Mouse (Mus musculus) intestine, embryonic 15.5 days (tissue): ENCODE results near the gene Dhx36. TPM values are rescaled to one million over a fixed set of nuclear protein-coding genes. Genes with fewer than 3 reads are reported as not detected.

ENCODE experiments used
- ATAC-seq: fragments of 200-750 bp; cut with Nextera tagmentation; 2 replicates; pipeline ENCODE4 v1.8.0; 2017; ENCODE audit warnings: moderate TSS enrichment, moderate library complexity
- H3K27ac ChIP-seq: fragments of 300-500 bp; sonication (generic); 2 replicates; pipeline ENCODE4 v1.5.1; 2015; ENCODE audit warnings: mild to moderate bottlenecking, inconsistent platforms
- H3K27me3 ChIP-seq: fragments of 300-500 bp; sonication (generic); replicated peaks from 2 replicates; pipeline ENCODE4 v1.6.1; 2015; ENCODE audit warnings: inconsistent platforms
- H3K36me3 ChIP-seq: fragments of 300-500 bp; sonication (generic); 2 replicates; pipeline ENCODE4 v1.6.1; 2015; ENCODE audit warnings: inconsistent platforms
- H3K4me1 ChIP-seq: fragments of 300-500 bp; sonication (generic); replicated peaks from 2 replicates; pipeline ENCODE4 v1.6.1; 2015; ENCODE audit warnings: inconsistent platforms
- H3K4me2 ChIP-seq: fragments of 300-500 bp; sonication (generic); replicated peaks from 2 replicates; pipeline ENCODE4 v1.6.1; 2015; ENCODE audit warnings: mild to moderate bottlenecking, inconsistent platforms
- H3K4me3 ChIP-seq: fragments of 300-500 bp; sonication (generic); replicated peaks from 2 replicates; pipeline ENCODE4 v1.5.1; 2015; ENCODE audit warnings: inconsistent platforms
- H3K9ac ChIP-seq: fragments of 300-500 bp; sonication (generic); 2 replicates; pipeline ENCODE4 v1.6.1; 2015; ENCODE audit warnings: inconsistent platforms
- H3K9me3 ChIP-seq: fragments of 300-500 bp; sonication (generic); 2 replicates; pipeline ENCODE4 v1.6.1; 2016; ENCODE audit warnings: inconsistent platforms
- WGBS: fragments of 180-500 bp; shearing (Covaris S2); methylation state at CpG from one replicate; pipeline ENCODE4 v1.1.7; 2015; 5-methylcytosine and 5-hydroxymethylcytosine counted together
- polyA plus RNA-seq: library from polyadenylated mRNA; unstranded; fragments of >200 nt; fragmentation: Nextera tagmentation; extraction: Ambion mirVana; gene quantifications from 2 replicates; pipeline ENCODE4 v1.2.1, GENCODE M21; 2015

Gene Dhx36
- polyA plus RNA-seq, 1 experiment from 2014 or later, result 21.7 TPM

- Histone ChIP-seq H3K9ac (no peak overlapping the region), H3K36me3 (0 out of 2 replicates have a peak, but pooled peaks cover 6% of the 10 kb centered on the region), H3K9me3 (no peaks in the 10 kb centered on the region), H3K27me3 (no peaks in the 10 kb centered on the region), H3K4me3 (no peak overlapping the region), H3K4me2 (no peak overlapping the region), H3K4me1 (no peaks in the 10 kb centered on the region), H3K27ac (no peak overlapping the region)
- ATAC-seq, result no peak
- 68% methylated on average over 1 of the region's 1 CpGs for WGBS
Observed at GRCm38 (mm10) chr3:62455854-62456253, 51.0 kb downstream of the Dhx36 start.

DNA sequence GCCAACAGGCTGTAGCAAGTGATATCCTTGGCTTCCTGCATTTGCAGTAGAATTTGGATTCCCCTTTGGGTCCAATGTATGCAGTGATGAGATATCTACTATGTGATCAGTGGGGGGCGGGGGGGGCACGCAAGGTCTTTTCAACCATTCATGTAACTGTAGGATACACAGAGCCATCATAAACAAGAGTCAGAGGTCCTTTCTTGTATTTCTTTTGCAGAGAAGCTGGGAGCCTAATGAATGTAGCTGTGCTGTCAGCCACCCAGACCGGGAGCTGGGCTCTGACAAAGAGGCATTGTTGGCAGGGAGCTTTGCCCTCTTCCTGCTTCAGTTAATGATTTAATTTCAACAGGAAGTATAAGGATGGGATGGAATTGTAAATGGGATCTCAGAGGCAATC lies 52.7 kb downstream of the Dhx36 start:
- Histone ChIP-seq H3K36me3 (0 out of 2 replicates have a peak, but pooled peaks cover 3% of the 10 kb centered on the region), H3K27me3 (no peaks in the 10 kb centered on the region), H3K4me3 (no peak overlapping the region), H3K4me2 (no peak overlapping the region), H3K4me1 (no peaks in the 10 kb centered on the region), H3K9me3 (no peaks in the 10 kb centered on the region), H3K9ac (no peak overlapping the region), H3K27ac (peak overlapping the region; percentile 51; the same call in 1 of the 2 replicates)
- ATAC-seq, result peak; percentile 78
- 41% methylated on average over 3 of the region's 3 CpGs for WGBS

DNA sequence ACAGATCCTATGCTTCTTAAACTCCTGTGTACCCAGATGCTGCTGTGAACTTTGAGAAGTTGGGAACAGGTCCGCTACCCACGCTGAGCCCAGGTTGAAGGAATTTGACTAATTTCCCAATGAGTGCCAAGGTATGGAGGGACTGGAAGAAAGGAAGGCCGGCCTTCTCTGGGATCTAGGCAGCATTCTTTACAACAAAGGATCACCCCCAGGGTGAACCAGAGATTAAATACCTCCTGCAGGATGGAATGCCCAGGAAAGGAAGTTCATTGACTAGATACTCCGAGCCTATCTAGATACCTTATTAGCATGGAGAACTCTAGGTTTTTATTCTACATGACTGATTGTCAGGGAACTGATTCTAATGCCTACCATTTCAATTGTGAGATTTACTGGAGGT lies 53.8 kb downstream of the Dhx36 start:
- no peaks in the 10 kb centered on the region for H3K4me1 ChIP-seq
- H3K9ac ChIP-seq, result no peak overlapping the region
- H3K27ac ChIP-seq, result no peak overlapping the region
- 69% methylated on average over 4 of the region's 4 CpGs for WGBS
- no peaks in the 10 kb centered on the region for H3K9me3 ChIP-seq
- no peak for ATAC-seq
- H3K27me3 ChIP-seq, result no peaks in the 10 kb centered on the region
- no peak overlapping the region for H3K4me3 ChIP-seq
- H3K36me3 ChIP-seq, result 0 out of 2 replicates have a peak, but pooled peaks cover 3% of the 10 kb centered on the region
- no peak overlapping the region for H3K4me2 ChIP-seq

GRCm38 (mm10) chr3:62449871-62450496 lies 56.8 kb downstream of the Dhx36 start:
- 0 out of 2 replicates have a peak, but pooled peaks cover 3% of the 10 kb centered on the region for H3K36me3 ChIP-seq
- H3K4me1 ChIP-seq, result no peaks in the 10 kb centered on the region
- no peak overlapping the region for H3K27ac ChIP-seq
- no peak overlapping the region for H3K4me2 ChIP-seq
- no peak for ATAC-seq
- H3K9me3 ChIP-seq, result no peaks in the 10 kb centered on the region
- no peak overlapping the region for H3K4me3 ChIP-seq
- no peak overlapping the region for H3K9ac ChIP-seq
- H3K27me3 ChIP-seq, result no peaks in the 10 kb centered on the region
- 89% methylated on average over 4 of the region's 4 CpGs for WGBS

DNA sequence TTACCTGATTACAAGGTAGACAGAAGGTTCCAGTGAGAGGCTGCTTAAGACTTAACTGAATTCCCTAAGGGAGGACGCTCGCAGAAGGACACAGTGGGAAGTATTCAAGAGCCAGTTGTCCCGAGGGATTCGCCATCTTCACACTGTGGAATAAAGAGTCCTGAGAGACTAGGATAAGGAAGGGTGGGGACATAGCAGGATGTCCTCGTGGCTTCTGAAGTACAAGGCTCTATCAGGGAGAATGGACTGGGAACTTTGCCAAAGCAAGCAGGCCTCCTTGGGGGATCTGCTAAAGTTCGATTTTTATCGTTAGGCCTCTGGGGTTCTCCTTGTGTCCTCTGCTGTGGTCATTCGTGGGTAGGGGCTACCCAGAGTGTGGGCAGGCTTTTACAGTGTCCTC lies 59.7 kb downstream of the Dhx36 start:
- 0 out of 2 replicates have a peak, but pooled peaks cover 3% of the 10 kb centered on the region for H3K36me3 ChIP-seq
- no peaks in the 10 kb centered on the region for H3K9me3 ChIP-seq
- 61% methylated on average over 8 of the region's 8 CpGs for WGBS
- H3K27me3 ChIP-seq, result no peaks in the 10 kb centered on the region
- ATAC-seq, result peak; percentile 63
- no peak overlapping the region for H3K9ac ChIP-seq
- H3K27ac ChIP-seq, result no peak overlapping the region
- H3K4me3 ChIP-seq, result no peak overlapping the region
- H3K4me1 ChIP-seq, result no peaks in the 10 kb centered on the region
- H3K4me2 ChIP-seq, result no peak overlapping the region

GRCm38 (mm10) chr3:62446271-62446670 lies 60.5 kb downstream of the Dhx36 start:
- 0 out of 2 replicates have a peak, but pooled peaks cover 3% of the 10 kb centered on the region for H3K36me3 ChIP-seq
- 82% methylated on average over 7 of the region's 7 CpGs for WGBS
- no peaks in the 10 kb centered on the region for H3K27me3 ChIP-seq
- ATAC-seq, result no peak
- no peak overlapping the region for H3K27ac ChIP-seq
- no peaks in the 10 kb centered on the region for H3K4me1 ChIP-seq
- H3K9ac ChIP-seq, result no peak overlapping the region
- H3K9me3 ChIP-seq, result no peaks in the 10 kb centered on the region
- H3K4me3 ChIP-seq, result no peak overlapping the region
- no peak overlapping the region for H3K4me2 ChIP-seq

GRCm38 (mm10) chr3:62443582-62444194 lies 63.1 kb downstream of the Dhx36 start:
- no peak for ATAC-seq
- Histone ChIP-seq H3K27ac (no peak overlapping the region), H3K4me1 (no peaks in the 10 kb centered on the region), H3K27me3 (no peaks in the 10 kb centered on the region), H3K9ac (no peak overlapping the region), H3K9me3 (no peaks in the 10 kb centered on the region), H3K36me3 (no peaks in the 10 kb centered on the region), H3K4me2 (no peak overlapping the region), H3K4me3 (no peak overlapping the region)
- 76% methylated on average over 12 of the region's 12 CpGs for WGBS

DNA sequence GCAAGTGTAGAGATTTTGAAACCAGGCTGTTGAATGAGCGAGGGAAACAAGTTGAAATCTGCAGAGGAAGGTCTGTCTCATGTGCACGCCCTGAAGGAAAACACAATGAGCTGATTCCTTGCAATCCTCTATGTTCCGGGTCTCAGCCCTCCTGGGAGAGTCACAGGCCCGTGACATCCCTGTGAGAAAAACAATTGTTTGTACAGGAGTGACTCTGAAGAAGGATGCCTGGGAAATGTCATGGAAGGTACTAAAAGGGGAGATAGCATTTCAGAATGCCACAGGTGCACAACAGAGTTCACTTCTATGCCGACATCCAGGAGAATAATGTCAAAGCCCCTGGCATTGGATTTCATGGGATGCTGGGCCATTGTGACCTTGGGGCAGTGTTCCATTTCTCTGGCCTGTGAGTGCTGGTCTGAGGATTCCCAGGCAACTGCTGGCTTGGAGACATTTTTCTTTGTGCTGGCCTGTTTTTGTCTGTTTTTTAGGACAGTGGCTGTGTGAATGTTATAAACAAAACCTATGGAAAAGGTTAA lies 66.3 kb downstream of the Dhx36 start:
- no peak overlapping the region for H3K4me2 ChIP-seq
- H3K4me3 ChIP-seq, result no peak overlapping the region
- no peaks in the 10 kb centered on the region for H3K4me1 ChIP-seq
- no peaks in the 10 kb centered on the region for H3K36me3 ChIP-seq
- ATAC-seq, result no peak
- WGBS, result 55% methylated on average over 5 of the region's 5 CpGs
- no peak overlapping the region for H3K9ac ChIP-seq
- no peaks in the 10 kb centered on the region for H3K27me3 ChIP-seq
- H3K27ac ChIP-seq, result no peak overlapping the region
- no peaks in the 10 kb centered on the region for H3K9me3 ChIP-seq

DNA sequence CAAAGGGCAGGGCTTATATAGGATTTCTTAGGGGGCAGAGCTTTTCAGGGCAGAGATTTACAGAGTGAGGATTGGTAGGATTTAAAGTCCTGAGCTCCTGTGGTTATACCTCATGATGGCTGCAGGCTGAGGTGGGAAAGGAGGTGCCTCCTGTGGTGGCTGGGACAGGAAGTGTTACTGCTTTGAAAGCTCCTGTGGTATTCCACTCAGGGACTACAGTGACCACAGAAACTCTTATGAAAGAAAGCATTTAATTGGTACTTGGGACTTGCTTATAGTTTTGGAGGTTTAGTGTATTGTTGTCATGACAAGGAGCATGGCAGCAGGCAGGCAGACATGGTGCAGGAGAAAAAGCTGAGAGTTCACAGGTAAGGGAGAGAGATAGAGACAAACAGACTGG lies 70.9 kb downstream of the Dhx36 start:
- Histone ChIP-seq H3K9me3 (no peaks in the 10 kb centered on the region), H3K9ac (no peak overlapping the region), H3K4me2 (no peak overlapping the region), H3K4me3 (no peak overlapping the region), H3K27ac (no peak overlapping the region), H3K27me3 (no peaks in the 10 kb centered on the region), H3K36me3 (no peaks in the 10 kb centered on the region), H3K4me1 (no peaks in the 10 kb centered on the region)
- ATAC-seq, result no peak

GRCm38 (mm10) chr3:62433675-62434074 lies 73.1 kb downstream of the Dhx36 start:
- ATAC-seq, result no peak; the same call in 1 of the 2 replicates
- Histone ChIP-seq H3K36me3 (no peaks in the 10 kb centered on the region), H3K4me3 (no peak overlapping the region), H3K4me1 (no peaks in the 10 kb centered on the region), H3K27ac (no peak overlapping the region), H3K4me2 (no peak overlapping the region), H3K27me3 (no peaks in the 10 kb centered on the region), H3K9me3 (no peaks in the 10 kb centered on the region), H3K9ac (no peak overlapping the region)
- 27% methylated on average over 4 of the region's 4 CpGs for WGBS

DNA sequence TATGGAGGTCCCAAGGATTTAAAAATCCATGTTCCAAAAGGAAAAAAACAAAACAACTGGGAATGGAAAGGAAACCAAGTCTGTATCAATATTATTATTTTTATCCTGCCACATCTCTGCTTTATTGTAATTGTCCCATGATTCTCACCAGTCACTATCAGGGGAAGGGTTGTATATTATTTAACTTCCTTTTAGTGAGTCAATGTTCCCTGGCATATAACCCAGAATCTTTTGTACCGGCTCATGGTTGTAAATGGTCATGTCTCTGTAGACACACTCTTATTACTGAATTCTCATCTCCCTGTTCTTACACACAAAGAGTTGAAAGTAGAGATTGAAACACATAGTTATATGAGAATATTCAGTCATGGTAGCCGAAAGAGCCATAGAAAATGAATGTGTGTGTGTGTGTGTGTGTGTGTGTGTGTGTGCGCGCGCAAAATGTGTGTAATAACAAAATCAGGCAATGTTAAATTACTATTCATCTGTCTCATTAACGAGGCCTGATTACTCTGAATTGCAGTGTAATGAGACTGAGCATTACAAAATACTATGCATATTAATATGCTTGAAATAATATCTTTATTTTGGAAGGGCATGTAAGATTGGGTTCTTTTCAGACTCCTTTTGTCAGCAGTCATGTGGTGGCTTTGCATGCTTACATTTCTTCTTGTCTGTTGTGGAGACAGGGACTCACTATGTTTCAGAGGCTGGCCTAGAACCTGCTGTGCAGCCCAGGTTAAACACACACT lies 88.2 kb downstream of the Dhx36 start:
- no peak for ATAC-seq
- 93% methylated on average over 6 of the region's 6 CpGs for WGBS
- Histone ChIP-seq H3K27ac (no peak overlapping the region), H3K4me1 (no peaks in the 10 kb centered on the region), H3K4me3 (no peak overlapping the region), H3K4me2 (no peak overlapping the region), H3K27me3 (no peaks in the 10 kb centered on the region), H3K36me3 (0 out of 2 replicates have a peak, but pooled peaks cover 4% of the 10 kb centered on the region), H3K9me3 (no peaks in the 10 kb centered on the region), H3K9ac (no peak overlapping the region)
